Mouse (Mus musculus) cerebellum, adult 2 months (tissue): ENCODE data around the gene Slc12a8.

Experiments used
- CTCF ChIP-seq: fragments of 200-500 bp; IDR thresholded peaks from 2 replicates; pipeline ENCODE4 v1.5.1; 2011; ENCODE audit warnings: low read depth, mild to moderate bottlenecking, control low read depth, low read length, moderate library complexity, borderline replicate concordance; ENCODE audit not compliant: insufficient read depth
- POLR2A ChIP-seq: fragments of 200-500 bp; IDR thresholded peaks from 2 replicates; pipeline ENCODE4 v1.6.1; 2011; ENCODE audit warnings: low read length, control low read depth, borderline replicate concordance; ENCODE audit not compliant: insufficient read depth

GRCm38 (mm10) chr16:33536456-33536855 lies 19.3 kb downstream of the Slc12a8 start:
- TF ChIP-seq CTCF (no peak), POLR2A (no peak)
